Mouse (Mus musculus) gonadal fat pad, adult 2 months (tissue): ENCODE results near the gene St8sia4. TPM values are rescaled to one million over a fixed set of nuclear protein-coding genes. Genes with fewer than 3 reads are reported as not detected.
"Not testable (repeated sequence)": the region's sequence is repeated elsewhere in the genome, so short reads cannot be mapped to it uniquely, and the experiment has no call there.

Experiments
- DNase-seq: peaks from one replicate; pipeline ENCODE4 v3.0.0-alpha.2; 2012; ENCODE audit warnings: low read depth
- polyA plus RNA-seq: library from polyadenylated mRNA; depleted of rRNA; stranded (reverse); fragments of >200 nt; gene quantifications from 2 replicates; pipeline ENCODE4 v1.2.3, GENCODE M21; 2012

The St8sia4 gene
- polyA plus RNA-seq, 1 experiment: 1.2 TPM

DNA sequence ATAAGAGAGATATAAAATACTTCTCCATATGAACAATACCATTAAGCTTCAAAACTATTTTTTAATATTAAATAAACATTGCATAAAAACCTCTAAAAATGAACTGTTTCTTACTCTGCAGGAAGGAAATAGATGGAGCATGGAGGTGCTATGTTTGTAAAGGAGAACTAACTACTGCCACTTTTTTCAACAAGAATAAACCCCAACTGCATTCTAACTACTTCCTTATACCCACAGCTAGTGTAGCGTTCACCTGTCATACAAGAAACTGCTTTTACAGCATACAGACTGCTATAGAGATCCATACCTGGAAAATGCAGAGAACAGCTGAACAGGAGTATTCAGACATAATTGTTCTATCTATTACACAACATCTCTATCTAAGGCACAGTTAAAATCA is 70.5 kb downstream of the St8sia4 start:
- DNase-seq: no peak

DNA sequence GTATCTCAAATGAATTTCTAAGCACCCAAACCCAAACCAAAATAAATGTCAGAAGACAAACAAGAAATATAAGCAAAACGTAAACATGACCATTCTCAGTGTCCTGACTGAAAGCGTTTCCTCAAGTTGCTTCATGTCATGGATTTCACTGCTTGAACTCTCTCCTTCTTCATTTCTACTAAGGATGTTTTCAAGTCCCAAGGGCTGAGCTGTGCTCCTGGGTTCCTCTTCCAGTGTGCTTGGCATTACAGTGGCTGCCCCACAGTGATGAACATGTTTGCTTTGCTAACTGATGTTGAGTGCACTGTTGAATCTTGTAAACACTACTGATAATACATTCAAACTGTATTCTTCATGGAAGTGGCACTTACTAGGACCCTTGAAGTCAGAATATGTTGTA is 76.3 kb downstream of the St8sia4 start:
- no peak for DNase-seq

DNA sequence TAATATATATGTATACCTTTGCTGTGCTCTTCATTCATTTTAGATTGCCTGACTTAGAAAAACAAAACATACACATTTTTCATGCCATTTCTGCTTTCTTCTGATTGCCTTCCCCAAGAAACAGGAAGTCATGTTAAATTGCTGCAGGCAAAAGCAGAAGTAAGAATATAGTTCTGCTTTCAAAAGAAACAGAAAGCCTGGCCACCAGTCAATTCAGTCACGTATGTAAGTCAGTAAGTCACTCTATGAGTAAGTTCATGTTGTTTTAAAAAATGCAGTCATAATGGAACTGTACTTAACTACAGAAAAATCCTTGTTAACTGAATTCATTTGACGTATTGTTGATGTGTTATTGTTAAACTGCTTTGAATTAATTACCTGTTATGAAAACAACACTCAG is 77.3 kb downstream of the St8sia4 start:
- DNase-seq: no peak

DNA sequence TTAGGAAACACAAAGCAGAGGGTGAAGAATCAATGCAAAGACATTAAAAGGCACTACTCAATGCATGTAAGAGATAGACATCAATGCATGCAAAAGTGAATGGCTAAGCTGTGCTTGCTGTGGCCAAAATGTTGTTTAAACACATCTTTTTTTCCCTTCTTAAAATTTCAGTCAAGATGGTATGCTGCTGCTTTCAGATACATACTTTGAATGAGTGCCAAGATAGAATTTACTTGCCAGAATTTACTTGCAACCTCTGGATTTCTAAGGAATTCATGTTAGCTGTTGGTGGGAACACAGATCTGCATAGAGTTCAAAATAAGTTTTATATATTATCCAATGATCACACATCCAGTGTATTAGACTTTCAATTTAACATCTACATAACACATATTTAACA is 77.9 kb downstream of the St8sia4 start:
- DNase-seq: no peak

DNA sequence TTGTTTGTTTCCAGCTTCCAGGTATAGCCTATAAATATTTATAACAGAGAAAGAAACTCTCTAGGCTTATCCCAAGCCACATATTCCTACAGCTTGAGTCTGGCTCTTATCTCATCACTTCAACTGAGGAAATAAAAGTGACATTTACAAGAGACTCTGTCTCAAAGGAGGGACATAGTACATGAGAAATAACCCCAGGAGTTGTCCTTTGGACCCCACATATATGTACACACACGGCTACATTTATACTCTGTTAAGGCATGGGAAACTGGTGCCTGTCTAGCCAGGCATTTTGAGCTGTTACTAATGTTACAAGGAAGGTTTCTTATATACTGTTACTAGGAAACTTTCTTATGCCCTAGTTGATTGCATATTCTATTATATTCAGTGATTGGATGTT is 84.1 kb downstream of the St8sia4 start:
- no peak for DNase-seq

DNA sequence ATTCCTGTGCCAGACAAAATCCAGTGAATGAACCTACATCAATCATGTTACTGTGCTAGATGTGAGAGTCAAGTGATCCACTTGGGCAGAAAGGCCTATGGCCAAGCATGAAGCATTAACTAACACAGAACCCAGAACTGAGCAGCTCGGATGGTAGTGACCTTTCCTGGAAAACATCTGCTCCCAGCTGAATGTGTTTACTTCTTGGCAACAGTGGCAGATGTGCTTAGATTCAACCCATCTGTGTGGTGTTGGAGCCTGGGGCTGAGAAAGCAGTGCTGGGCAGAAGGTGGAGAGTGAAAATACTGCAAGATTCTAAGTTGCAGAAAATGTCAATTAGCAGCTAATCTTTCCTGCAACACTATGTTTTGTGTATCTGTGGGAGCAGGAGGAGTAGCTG is 85.1 kb downstream of the St8sia4 start:
- no peak for DNase-seq

DNA sequence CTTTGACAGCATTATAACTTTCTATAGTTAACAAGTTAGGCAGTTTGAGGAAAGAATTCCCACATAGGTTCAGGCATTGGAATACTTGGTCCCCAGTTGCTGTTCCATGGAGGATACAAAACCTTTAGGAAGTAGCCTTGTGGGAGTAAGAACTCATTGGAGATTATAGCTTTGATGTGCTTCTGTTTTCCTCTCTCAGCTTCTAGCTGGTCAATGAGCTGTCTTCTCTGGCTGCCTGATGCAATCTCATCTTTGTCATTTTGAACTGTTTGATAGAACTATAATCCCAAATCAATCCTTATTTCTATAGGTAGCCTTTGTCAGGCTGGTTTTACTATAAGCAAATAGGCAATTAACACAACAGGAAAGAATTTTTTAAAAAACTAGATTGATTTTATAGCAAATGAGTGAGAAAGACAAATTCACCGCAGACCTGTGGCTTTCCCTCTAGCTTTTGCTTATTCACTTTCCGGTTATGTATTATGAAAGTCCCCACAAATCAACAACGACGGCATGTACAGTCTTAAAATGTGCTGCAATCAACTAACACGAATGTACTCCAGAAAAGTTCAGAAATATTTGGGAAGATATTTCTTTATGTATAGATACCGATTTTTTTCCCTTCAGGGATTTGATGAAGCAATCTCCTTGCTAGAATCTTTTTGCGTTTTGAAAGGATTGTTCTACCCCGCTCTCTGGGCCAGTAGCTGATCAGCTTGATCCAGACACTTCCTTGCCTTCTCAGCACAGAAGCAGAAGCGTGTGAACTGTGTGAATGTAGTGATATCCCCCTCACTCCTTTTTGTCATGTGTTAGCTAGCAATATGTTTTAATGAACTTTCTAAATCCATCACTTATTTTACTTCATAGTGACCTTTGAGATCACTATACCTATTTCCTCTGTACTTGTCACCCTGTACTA is 94.5 kb downstream of the St8sia4 start:
- DNase-seq: no peak

DNA sequence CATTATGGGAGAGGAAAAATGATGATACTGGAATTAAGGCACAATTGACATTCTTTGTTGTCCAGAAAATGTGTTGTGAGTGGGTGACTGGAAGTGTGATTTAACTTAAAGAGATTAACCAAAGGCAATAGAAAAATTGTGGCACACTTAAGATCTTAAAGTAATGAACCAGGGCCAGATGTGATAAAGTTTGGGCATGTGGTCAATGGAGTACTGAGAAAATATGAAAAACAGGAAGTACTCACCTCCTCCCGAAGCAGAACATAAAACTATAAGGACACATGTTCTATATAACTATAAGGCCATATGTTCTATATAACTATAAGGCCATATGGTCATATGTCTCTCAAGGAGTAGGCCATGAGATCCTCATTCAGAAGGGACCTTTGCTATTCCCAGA is 96.3 kb downstream of the St8sia4 start:
- no peak for DNase-seq

DNA sequence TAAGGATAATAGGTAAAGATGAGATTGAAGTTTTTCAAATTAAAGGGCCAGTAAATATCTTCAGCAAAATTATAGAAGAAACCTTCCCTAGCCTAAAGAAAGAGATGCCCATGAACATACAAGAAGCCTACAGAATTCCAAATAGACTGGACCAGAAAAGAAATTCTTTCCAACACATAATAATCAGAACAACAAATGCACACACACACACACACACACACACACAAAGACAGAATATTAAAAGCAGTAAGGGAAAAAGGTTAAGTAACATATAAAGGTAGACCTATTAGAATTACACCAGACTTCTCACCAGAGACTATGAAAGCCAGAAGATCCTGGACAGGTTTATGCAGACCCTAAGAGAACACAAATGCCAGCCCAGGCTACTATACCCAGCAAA is 112.8 kb downstream of the St8sia4 start:
- DNase-seq: not testable (repeated sequence)

DNA sequence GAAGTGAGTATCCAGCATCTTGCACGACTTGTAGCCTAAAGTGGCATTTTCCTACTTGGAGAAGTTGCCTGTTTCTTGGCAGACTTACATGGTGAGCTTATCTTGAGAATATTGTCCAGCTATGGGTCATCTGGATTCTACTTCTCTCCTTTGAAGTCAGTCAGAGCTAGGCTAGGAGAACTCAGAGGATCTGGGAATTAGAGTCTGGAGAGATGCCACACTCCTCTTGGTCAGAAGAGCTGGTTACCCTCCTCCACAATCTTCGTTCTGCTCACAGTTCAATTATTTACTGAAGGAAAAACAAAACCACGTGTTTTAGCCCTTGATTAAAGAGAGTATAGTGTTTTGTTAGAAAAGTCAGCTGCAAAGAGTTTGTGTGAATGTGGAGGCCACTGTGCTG is 125.9 kb downstream of the St8sia4 start:
- no peak for DNase-seq
